Mouse (Mus musculus): Measurements from ENCODE around the gene Foxq1.

- TF ChIP-seq CTCF (conservative IDR thresholded peaks at IDR 0.05; ENCODE audit: insufficient read depth, insufficient read length, low read depth, low read length), result no peak
- TF ChIP-seq POLR2A (IDR thresholded peaks at IDR 0.05; ENCODE audit: low read depth, low read length), result no peak
Measured at GRCm38 (mm10) chr13:31547610-31548009, 8.3 kb upstream of the Foxq1 start.
